Mouse (Mus musculus) midbrain, embryonic 11.5 days (tissue): ENCODE data around the gene Gramd1c. TPM values are rescaled to one million over a fixed set of nuclear protein-coding genes. Genes with fewer than 3 reads are reported as not detected.

Experiments
- ATAC-seq: fragments of 200-750 bp; cut with Nextera tagmentation; 2 replicates; pipeline ENCODE4 v1.8.0; 2017; ENCODE audit warnings: moderate TSS enrichment, moderate library complexity; ENCODE audit not compliant: low FRiP score
- DNase-seq: peaks from one replicate; pipeline ENCODE4 v3.0.0; 2015; ENCODE audit warnings: low spot score; ENCODE audit errors: missing footprints
- H3K27ac ChIP-seq: fragments of 300-500 bp; sonication (generic); 2 replicates; pipeline ENCODE4 v1.5.1; 2014; ENCODE audit warnings: low read depth, low read length
- H3K27me3 ChIP-seq: fragments of 300-500 bp; sonication (generic); 2 replicates; pipeline ENCODE4 v1.6.1; 2014; ENCODE audit warnings: mild to moderate bottlenecking, low read length, moderate library complexity, mixed read lengths; ENCODE audit not compliant: control insufficient read depth, insufficient read depth
- H3K36me3 ChIP-seq: fragments of 300-500 bp; sonication (generic); 2 replicates; pipeline ENCODE4 v1.6.1; 2014; ENCODE audit warnings: mild to moderate bottlenecking, low read length, moderate library complexity, mixed read lengths; ENCODE audit not compliant: control insufficient read depth, insufficient read depth
- H3K4me1 ChIP-seq: fragments of 300-500 bp; sonication (generic); 2 replicates; pipeline ENCODE4 v1.6.1; 2014; ENCODE audit warnings: low read length; ENCODE audit not compliant: control insufficient read depth, insufficient read depth
- H3K4me2 ChIP-seq: fragments of 300-500 bp; sonication (generic); 2 replicates; pipeline ENCODE4 v1.6.1; 2014; ENCODE audit warnings: mild to moderate bottlenecking, moderate library complexity
- H3K4me3 ChIP-seq: fragments of 300-500 bp; sonication (generic); 2 replicates; pipeline ENCODE4 v1.5.1; 2014; ENCODE audit warnings: low read depth, low read length
- H3K9ac ChIP-seq: fragments of 300-500 bp; sonication (generic); 2 replicates; pipeline ENCODE4 v1.6.1; 2014; ENCODE audit warnings: low read length
- H3K9me3 ChIP-seq: fragments of 300-500 bp; sonication (generic); 2 replicates; pipeline ENCODE4 v1.6.1; 2016; ENCODE audit warnings: low read length; ENCODE audit not compliant: control insufficient read depth
- WGBS: fragments of 180-500 bp; shearing (Covaris S2); extraction: QIAGEN DNeasy Blood & Tissue Kit; methylation state at CpG from one replicate; pipeline ENCODE4 v1.1.7; 2014; 5-methylcytosine and 5-hydroxymethylcytosine counted together
- polyA plus RNA-seq: library from polyadenylated mRNA; unstranded; fragments of >200 nt; fragmentation: Nextera tagmentation; extraction: Ambion mirVana; gene quantifications from 2 replicates; pipeline ENCODE4 v1.2.1, GENCODE M21; 2014

The Gramd1c gene
- 2.2 and 2.3 TPM in 2 replicates for polyA plus RNA-seq

GRCm38 (mm10) chr16:44063025-44063894 is at the start of gene Gramd1c:
Gramd1c (minus strand) TSS chr16:44063345.
- ATAC-seq (peak; percentile 93), DNase-seq (peak; percentile 98)
- Histone ChIP-seq H3K27ac (no peak within 1 kb of the TSS), H3K4me2 (peak within 1 kb of the TSS; percentile 49), H3K27me3 (no peaks in the 10 kb centered on the region), H3K9me3 (no peaks in the 10 kb centered on the region), H3K36me3 (no peaks in the 10 kb centered on the region), H3K4me1 (no peaks in the 10 kb centered on the region), H3K9ac (peak within 1 kb of the TSS; percentile 59), H3K4me3 (peak within 1 kb of the TSS; percentile 55)
- 6% methylated on average over 45 of the region's 45 CpGs for WGBS

- 94% methylated on average over 4 of the region's 4 CpGs for WGBS
- Histone ChIP-seq H3K4me3 (no peak overlapping the region), H3K36me3 (peaks cover 16% of the 10 kb centered on the region; the same call in 1 of the 2 replicates), H3K27ac (no peak overlapping the region), H3K9me3 (no peaks in the 10 kb centered on the region), H3K4me2 (no peak overlapping the region), H3K27me3 (no peaks in the 10 kb centered on the region), H3K9ac (no peak overlapping the region), H3K4me1 (no peaks in the 10 kb centered on the region)
- DNase-seq = no peak
- no peak for ATAC-seq
Observed at GRCm38 (mm10) chr16:44109002-44109401, 45.9 kb upstream of the Gramd1c start.

- no peak overlapping the region for H3K9ac ChIP-seq
- no peak for ATAC-seq
- DNase-seq = no peak
- H3K27ac ChIP-seq = no peak overlapping the region
- H3K9me3 ChIP-seq = no peaks in the 10 kb centered on the region
- peaks cover 25% of the 10 kb centered on the region; the same call in 1 of the 2 replicates for H3K36me3 ChIP-seq
- no peaks in the 10 kb centered on the region for H3K4me1 ChIP-seq
- H3K4me2 ChIP-seq = no peak overlapping the region
- H3K4me3 ChIP-seq = no peak overlapping the region
- WGBS = 88% methylated on average over 2 of the region's 2 CpGs
- H3K27me3 ChIP-seq = no peaks in the 10 kb centered on the region
Observed at GRCm38 (mm10) chr16:44105211-44105610, 42.1 kb upstream of the Gramd1c start.

GRCm38 (mm10) chr16:44103806-44104766 is 40.9 kb upstream of the Gramd1c start:
- H3K4me1 ChIP-seq = no peaks in the 10 kb centered on the region
- H3K36me3 ChIP-seq = peaks cover 27% of the 10 kb centered on the region; the same call in 1 of the 2 replicates
- no peak overlapping the region for H3K4me2 ChIP-seq
- 91% methylated on average over 18 of the region's 18 CpGs for WGBS
- H3K27ac ChIP-seq = no peak overlapping the region
- no peak for ATAC-seq
- H3K4me3 ChIP-seq = no peak overlapping the region
- no peak for DNase-seq
- no peak overlapping the region for H3K9ac ChIP-seq
- H3K27me3 ChIP-seq = no peaks in the 10 kb centered on the region
- no peaks in the 10 kb centered on the region for H3K9me3 ChIP-seq

DNA sequence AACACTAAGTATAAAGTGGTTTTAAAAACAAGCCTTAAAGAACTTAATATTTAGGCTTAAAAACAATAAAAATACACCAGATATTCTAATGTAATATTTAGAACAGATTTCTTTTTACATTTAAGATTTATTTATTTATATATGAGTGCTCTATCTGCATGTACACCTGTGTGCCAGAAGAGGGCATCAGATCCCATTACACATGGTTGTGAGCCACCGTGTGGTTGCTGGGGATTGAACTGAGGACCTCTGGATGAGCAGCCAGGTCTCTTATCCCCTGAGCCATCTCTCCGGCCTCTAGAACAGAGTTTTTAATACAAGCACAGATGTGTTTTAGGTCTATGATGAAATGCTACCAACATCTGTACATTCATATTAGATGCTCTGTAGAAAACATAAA is 39.8 kb upstream of the Gramd1c start:
- ATAC-seq (no peak), DNase-seq (no peak)
- Histone ChIP-seq H3K36me3 (peaks cover 32% of the 10 kb centered on the region; the same call in 1 of the 2 replicates), H3K4me1 (no peaks in the 10 kb centered on the region), H3K4me2 (no peak overlapping the region), H3K9me3 (no peaks in the 10 kb centered on the region), H3K27me3 (no peaks in the 10 kb centered on the region), H3K4me3 (no peak overlapping the region), H3K9ac (no peak overlapping the region), H3K27ac (no peak overlapping the region)
- WGBS = 93% methylated on average over 2 of the region's 2 CpGs

DNA sequence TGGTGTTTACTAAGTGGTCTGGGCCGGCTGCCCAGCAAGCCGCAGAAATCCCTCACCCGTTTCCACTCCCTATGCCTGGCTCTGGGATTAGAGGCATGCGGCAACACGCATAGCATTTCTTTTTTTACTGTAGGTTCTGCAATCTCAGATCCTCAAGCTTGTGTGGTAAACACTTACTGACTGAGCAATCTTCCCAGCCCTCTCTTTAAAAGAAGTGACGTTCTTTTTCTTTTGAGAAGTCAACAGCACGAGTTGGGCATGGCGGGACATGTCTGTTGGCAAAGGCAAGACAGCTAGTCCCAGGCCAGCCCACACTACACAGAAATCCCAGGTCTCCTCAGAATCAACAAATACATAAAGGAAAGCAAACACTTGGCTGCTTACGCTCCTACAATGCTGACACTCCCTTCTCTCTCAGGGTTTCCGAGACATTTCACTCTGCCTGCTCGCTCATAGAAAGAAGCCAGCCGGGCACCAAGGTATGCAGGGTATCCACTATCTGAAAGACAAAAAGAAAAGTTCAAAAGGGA is 38.1 kb upstream of the Gramd1c start:
- no peak overlapping the region for H3K4me2 ChIP-seq
- no peaks in the 10 kb centered on the region for H3K4me1 ChIP-seq
- no peaks in the 10 kb centered on the region for H3K27me3 ChIP-seq
- 91% methylated on average over 12 of the region's 12 CpGs for WGBS
- no peaks in the 10 kb centered on the region for H3K9me3 ChIP-seq
- ATAC-seq (no peak), DNase-seq (no peak)
- H3K9ac ChIP-seq = no peak overlapping the region
- no peak overlapping the region for H3K27ac ChIP-seq
- no peak overlapping the region for H3K4me3 ChIP-seq
- peaks cover 28% of the 10 kb centered on the region; the same call in 1 of the 2 replicates for H3K36me3 ChIP-seq

DNA sequence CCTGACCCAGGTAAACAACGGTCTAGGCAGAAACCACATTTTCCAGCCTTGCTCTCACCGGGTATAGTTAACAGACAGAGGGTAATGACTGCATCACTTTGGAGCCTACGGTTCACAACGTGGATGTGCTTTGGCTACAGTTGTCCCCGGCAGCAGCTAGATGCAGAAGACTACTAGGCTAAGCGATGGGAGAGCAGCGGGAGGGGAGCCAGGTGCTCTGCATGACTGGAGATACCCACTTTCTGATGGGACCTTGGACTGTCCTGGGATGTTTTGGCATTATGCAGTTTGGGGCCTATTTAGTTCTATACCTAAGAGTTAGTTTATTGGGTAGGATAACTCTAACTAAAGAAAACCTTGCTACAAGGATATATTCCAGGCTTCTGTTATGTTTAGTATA is 36.2 kb upstream of the Gramd1c start:
- Histone ChIP-seq H3K27me3 (no peaks in the 10 kb centered on the region), H3K4me1 (no peaks in the 10 kb centered on the region), H3K4me3 (no peak overlapping the region), H3K4me2 (no peak overlapping the region), H3K9me3 (no peaks in the 10 kb centered on the region), H3K36me3 (peaks cover 30% of the 10 kb centered on the region), H3K27ac (no peak overlapping the region), H3K9ac (no peak overlapping the region)
- DNase-seq = no peak
- ATAC-seq = no peak
- WGBS = 95% methylated on average over 7 of the region's 7 CpGs

GRCm38 (mm10) chr16:44087650-44088049 is 24.5 kb upstream of the Gramd1c start:
- ATAC-seq (no peak), DNase-seq (no peak)
- Histone ChIP-seq H3K4me2 (no peak overlapping the region), H3K27me3 (no peaks in the 10 kb centered on the region), H3K27ac (no peak overlapping the region), H3K9me3 (no peaks in the 10 kb centered on the region), H3K36me3 (no peaks in the 10 kb centered on the region; the same call in 1 of the 2 replicates), H3K4me1 (no peaks in the 10 kb centered on the region), H3K4me3 (no peak overlapping the region), H3K9ac (no peak overlapping the region)
- 82% methylated on average over 2 of the region's 2 CpGs for WGBS
